Mouse (Mus musculus) intestine, embryonic 16.5 days (tissue): ENCODE measurements around the gene Vangl1. TPM values are rescaled to one million over a fixed set of nuclear protein-coding genes. Genes with fewer than 3 reads are reported as not detected.

ENCODE experiments used
- ATAC-seq: fragments of 200-750 bp; cut with Nextera tagmentation; 2 replicates; pipeline ENCODE4 v1.8.0; 2017; ENCODE audit warnings: moderate TSS enrichment, moderate library complexity
- H3K27ac ChIP-seq: fragments of 300-500 bp; sonication (generic); 2 replicates; pipeline ENCODE4 v1.5.1; 2014; ENCODE audit warnings: mild to moderate bottlenecking, low read length
- H3K27me3 ChIP-seq: fragments of 300-500 bp; sonication (generic); replicated peaks from 2 replicates; pipeline ENCODE4 v1.6.1; 2014; ENCODE audit warnings: low read length, control low read depth, mixed read lengths; ENCODE audit not compliant: control insufficient read depth, insufficient read depth
- H3K36me3 ChIP-seq: fragments of 300-500 bp; sonication (generic); 2 replicates; pipeline ENCODE4 v1.6.1; 2014; ENCODE audit warnings: low read length, control low read depth; ENCODE audit not compliant: control insufficient read depth, insufficient read depth
- H3K4me1 ChIP-seq: fragments of 300-500 bp; sonication (generic); 2 replicates; pipeline ENCODE4 v1.6.1; 2014; ENCODE audit warnings: low read length, control low read depth, mixed read lengths; ENCODE audit not compliant: control insufficient read depth, insufficient read depth
- H3K4me2 ChIP-seq: fragments of 300-500 bp; sonication (generic); 2 replicates; pipeline ENCODE4 v1.6.1; 2014; ENCODE audit warnings: low read depth, low read length, control low read depth
- H3K4me3 ChIP-seq: fragments of 300-500 bp; sonication (generic); 2 replicates; pipeline ENCODE4 v1.5.1; 2014; ENCODE audit warnings: mild to moderate bottlenecking, low read length
- H3K9ac ChIP-seq: fragments of 300-500 bp; sonication (generic); 2 replicates; pipeline ENCODE4 v1.6.1; 2014; ENCODE audit warnings: low read depth, low read length
- H3K9me3 ChIP-seq: fragments of 300-500 bp; sonication (generic); 2 replicates; pipeline ENCODE4 v1.6.1; 2016; ENCODE audit warnings: low read length, control low read depth; ENCODE audit not compliant: control insufficient read depth
- WGBS: fragments of 180-500 bp; shearing (Covaris S2); extraction: QIAGEN DNeasy Blood & Tissue Kit; methylation state at CpG from one replicate; pipeline ENCODE4 v1.1.7; 2014; 5-methylcytosine and 5-hydroxymethylcytosine counted together
- polyA plus RNA-seq: library from polyadenylated mRNA; unstranded; fragments of >200 nt; fragmentation: Nextera tagmentation; extraction: Ambion mirVana; gene quantifications from 2 replicates; pipeline ENCODE4 v1.2.1, GENCODE M21; 2015

Vangl1 gene
- polyA plus RNA-seq, 1 experiment from 2014 or later, result 18.7 TPM

DNA sequence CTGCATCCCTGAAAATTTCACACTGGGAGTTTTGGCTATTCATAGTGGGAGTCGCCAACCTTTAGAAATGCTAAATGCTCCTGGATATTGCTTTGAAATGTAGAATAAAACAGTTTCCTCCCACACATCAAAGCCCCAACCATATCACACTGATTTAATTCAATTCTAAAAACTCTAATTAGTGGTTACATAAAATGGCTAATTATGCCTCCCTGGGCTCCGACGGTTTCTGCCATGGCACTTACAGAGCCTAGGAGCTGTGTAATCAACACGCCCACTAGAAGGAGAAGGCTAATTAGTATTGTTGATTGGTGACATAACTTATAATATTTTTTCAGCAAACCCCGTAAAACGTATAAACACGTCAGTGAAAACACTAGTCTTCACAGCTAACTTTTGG lies 1.4 kb downstream of the Vangl1 start:
- Histone ChIP-seq H3K27ac (no peak overlapping the region), H3K36me3 (no peaks in the 10 kb centered on the region), H3K4me2 (peak overlapping the region; percentile 90), H3K4me3 (peak overlapping the region; percentile 88), H3K4me1 (peaks cover 34% of the 10 kb centered on the region), H3K9ac (peak overlapping the region; percentile 93), H3K9me3 (no peaks in the 10 kb centered on the region), H3K27me3 (0 out of 2 replicates have a peak, but pooled peaks cover 2% of the 10 kb centered on the region)
- no peak for ATAC-seq
- 16% methylated on average over 7 of the region's 7 CpGs for WGBS

DNA sequence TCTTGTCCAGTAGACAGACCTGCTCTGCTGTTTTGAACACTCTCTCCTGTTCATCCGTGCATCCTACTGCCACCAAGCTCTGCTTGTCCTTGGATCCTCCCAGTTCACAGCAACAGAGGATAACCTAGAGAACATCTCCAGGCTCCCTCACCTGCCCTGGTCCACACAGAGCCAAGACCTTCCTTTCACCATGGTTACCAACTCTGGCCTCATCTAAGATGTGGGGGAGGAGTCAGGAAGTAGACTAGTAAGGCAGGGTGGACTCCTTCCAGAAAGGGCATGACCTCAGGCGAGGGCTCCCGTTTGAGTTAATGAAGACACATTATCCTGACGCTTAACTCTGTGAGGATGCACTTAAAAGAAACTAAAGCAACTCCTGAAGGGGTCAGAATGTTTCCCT lies 4.5 kb downstream of the Vangl1 start:
- Histone ChIP-seq H3K4me3 (no peak overlapping the region), H3K9ac (no peak overlapping the region), H3K36me3 (no peaks in the 10 kb centered on the region), H3K27ac (no peak overlapping the region), H3K9me3 (no peaks in the 10 kb centered on the region), H3K27me3 (no peaks in the 10 kb centered on the region), H3K4me2 (no peak overlapping the region), H3K4me1 (peaks cover 54% of the 10 kb centered on the region)
- ATAC-seq, result no peak
- WGBS, result 51% methylated on average over 4 of the region's 4 CpGs

DNA sequence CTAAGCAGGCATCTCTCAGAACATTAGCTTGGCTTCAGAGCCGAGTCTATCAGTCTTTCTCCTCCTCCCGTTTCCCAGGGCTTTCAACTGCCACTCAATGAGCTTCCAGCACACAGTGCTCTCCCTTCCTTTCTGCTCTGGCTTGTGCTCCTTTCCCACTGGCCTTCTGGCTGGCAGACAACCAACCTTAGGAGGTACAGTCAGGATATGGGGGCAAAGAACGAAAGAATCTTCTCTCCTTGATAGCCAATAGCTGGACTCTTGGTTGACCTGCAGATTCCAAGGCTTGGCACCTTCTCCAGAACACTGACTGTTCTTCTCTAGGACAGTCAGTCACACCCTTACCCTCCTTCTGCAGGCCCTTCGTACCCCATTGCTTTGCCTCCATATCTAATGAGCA lies 5.3 kb downstream of the Vangl1 start:
- no peak overlapping the region for H3K27ac ChIP-seq
- 0 out of 2 replicates have a peak overlapping the region, but pooled peaks have one; percentile 16 for H3K9ac ChIP-seq
- peaks cover 59% of the 10 kb centered on the region for H3K4me1 ChIP-seq
- no peaks in the 10 kb centered on the region for H3K9me3 ChIP-seq
- no peaks in the 10 kb centered on the region for H3K27me3 ChIP-seq
- no peak overlapping the region for H3K4me3 ChIP-seq
- 63% methylated on average over 4 of the region's 4 CpGs for WGBS
- H3K36me3 ChIP-seq, result no peaks in the 10 kb centered on the region
- H3K4me2 ChIP-seq, result no peak overlapping the region
- ATAC-seq, result no peak

DNA sequence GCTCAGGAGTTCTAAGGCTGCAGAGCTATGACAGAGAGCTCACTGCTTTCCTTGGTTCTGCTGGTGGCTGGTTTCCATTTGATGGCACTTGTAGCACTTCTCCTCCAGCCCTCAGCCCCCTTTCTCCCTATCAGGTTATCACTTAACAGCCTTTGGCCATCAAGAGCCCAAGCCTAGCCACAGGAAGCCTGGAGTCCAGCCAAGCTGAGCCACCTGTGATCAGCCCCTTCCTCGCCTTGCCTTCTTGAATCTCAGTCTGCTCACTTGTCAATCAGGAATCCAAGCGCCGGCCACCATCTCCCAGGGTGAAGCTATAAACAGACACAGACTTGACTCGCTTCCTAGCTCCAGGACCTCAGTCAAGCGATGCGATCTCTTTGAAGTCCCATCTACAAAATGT lies 6.0 kb downstream of the Vangl1 start:
- H3K4me1 ChIP-seq, result peaks cover 66% of the 10 kb centered on the region
- 66% methylated on average over 6 of the region's 6 CpGs for WGBS

DNA sequence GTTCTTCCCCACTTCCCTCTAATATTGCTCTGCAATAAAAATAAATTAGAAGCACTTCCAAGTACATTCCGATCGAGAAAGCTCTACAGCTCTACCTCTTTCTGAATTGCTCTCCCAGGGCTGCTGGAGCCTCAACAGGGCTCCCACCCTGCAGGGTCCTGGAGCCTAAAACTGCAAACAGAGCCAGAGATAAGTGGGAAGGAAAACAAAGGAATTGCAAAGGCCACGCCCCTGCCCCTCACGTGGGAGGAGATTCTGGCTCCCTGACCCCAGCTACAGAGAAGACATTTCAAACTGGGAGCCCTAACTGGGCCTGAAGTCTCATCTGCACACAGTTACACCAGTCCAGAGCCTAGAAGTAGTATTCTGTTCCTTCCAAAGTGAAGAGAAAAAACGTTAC lies 6.7 kb downstream of the Vangl1 start:
- Histone ChIP-seq H3K4me1 (peaks cover 66% of the 10 kb centered on the region), H3K27ac (peak overlapping the region; percentile 52), H3K9ac (no peak overlapping the region), H3K27me3 (no peaks in the 10 kb centered on the region), H3K36me3 (no peaks in the 10 kb centered on the region), H3K4me2 (no peak overlapping the region), H3K4me3 (no peak overlapping the region), H3K9me3 (no peaks in the 10 kb centered on the region)
- WGBS, result 17% methylated on average over 5 of the region's 5 CpGs
- ATAC-seq, result 0 out of 2 replicates have a peak, but pooled peaks have one; percentile 2

More for the DNA sequence above, 6.0 kb downstream of the Vangl1 start:
- Histone ChIP-seq H3K27me3 (no peaks in the 10 kb centered on the region), H3K9ac (no peak overlapping the region), H3K4me2 (no peak overlapping the region), H3K9me3 (no peaks in the 10 kb centered on the region), H3K36me3 (no peaks in the 10 kb centered on the region), H3K4me3 (no peak overlapping the region), H3K27ac (no peak overlapping the region)
- no peak for ATAC-seq

DNA sequence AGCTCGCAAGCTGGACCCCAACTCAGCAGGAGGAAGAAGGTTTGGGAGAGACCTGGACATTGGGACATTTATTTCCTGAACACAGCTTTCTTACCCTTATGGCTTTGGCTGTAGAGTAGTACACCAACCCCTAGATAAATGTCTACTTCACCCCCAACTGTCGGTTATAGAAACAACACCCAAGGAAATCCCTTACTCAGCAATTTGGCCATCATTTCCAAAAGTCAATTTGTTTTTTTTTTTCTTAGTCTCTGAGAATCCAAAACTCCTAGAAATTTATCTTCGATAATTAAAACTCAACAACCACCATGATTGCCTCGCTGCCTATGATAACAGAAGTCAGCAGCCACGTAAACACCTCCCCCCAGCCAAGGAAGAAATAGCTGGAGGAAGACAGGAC lies 7.3 kb downstream of the Vangl1 start:
- H3K9me3 ChIP-seq, result no peaks in the 10 kb centered on the region
- no peak overlapping the region for H3K4me2 ChIP-seq
- WGBS, result 72% methylated on average over 5 of the region's 5 CpGs
- no peak overlapping the region for H3K9ac ChIP-seq
- no peaks in the 10 kb centered on the region for H3K27me3 ChIP-seq
- no peak overlapping the region for H3K4me3 ChIP-seq
- H3K27ac ChIP-seq, result no peak overlapping the region
- ATAC-seq, result no peak
- no peaks in the 10 kb centered on the region for H3K36me3 ChIP-seq
- peaks cover 70% of the 10 kb centered on the region for H3K4me1 ChIP-seq

DNA sequence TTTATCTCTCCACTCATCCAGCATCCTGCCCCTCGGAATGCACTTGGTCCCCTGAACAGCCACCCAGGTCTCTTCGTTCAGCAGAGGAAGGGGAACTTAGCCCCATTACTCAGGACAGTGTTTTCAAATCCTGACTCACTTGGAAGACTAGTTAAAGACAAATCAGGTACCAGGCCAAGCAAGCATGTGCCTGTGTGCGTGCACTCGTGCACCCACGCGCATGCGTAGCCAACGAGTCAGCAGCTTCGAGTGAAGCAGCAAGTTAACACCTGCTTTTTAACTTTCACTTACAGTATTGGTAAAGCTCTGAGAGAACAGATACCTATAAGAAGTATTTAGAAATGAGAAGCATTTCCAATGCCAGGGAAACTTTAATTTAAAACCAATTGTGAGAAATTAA lies 8.3 kb downstream of the Vangl1 start:
- Histone ChIP-seq H3K9me3 (no peaks in the 10 kb centered on the region), H3K27me3 (no peaks in the 10 kb centered on the region), H3K4me1 (peaks cover 70% of the 10 kb centered on the region), H3K36me3 (no peaks in the 10 kb centered on the region), H3K4me3 (no peak overlapping the region), H3K9ac (no peak overlapping the region), H3K4me2 (no peak overlapping the region), H3K27ac (no peak overlapping the region)
- ATAC-seq, result no peak
- WGBS, result 85% methylated on average over 9 of the region's 9 CpGs

DNA sequence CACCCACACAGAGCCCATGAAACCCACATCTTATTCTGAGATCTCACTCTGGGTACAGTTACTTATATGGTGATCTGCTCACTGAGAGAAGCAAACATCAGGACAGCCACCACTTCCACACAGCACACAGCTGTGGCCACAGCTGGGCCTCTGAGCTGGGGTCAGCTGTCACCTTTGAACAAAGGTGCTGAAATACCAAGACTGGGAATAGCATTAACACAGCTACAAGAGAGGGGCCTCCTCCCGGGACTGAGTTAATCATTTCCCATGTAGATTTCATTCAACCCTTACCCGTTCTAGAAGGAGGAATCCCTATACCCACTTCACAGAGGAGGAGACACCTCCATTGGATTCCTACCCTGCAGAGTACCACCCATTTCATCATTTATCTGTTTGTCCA lies 8.7 kb downstream of the Vangl1 start:
- WGBS, result 36% methylated on average over 2 of the region's 2 CpGs
- no peaks in the 10 kb centered on the region for H3K9me3 ChIP-seq

DNA sequence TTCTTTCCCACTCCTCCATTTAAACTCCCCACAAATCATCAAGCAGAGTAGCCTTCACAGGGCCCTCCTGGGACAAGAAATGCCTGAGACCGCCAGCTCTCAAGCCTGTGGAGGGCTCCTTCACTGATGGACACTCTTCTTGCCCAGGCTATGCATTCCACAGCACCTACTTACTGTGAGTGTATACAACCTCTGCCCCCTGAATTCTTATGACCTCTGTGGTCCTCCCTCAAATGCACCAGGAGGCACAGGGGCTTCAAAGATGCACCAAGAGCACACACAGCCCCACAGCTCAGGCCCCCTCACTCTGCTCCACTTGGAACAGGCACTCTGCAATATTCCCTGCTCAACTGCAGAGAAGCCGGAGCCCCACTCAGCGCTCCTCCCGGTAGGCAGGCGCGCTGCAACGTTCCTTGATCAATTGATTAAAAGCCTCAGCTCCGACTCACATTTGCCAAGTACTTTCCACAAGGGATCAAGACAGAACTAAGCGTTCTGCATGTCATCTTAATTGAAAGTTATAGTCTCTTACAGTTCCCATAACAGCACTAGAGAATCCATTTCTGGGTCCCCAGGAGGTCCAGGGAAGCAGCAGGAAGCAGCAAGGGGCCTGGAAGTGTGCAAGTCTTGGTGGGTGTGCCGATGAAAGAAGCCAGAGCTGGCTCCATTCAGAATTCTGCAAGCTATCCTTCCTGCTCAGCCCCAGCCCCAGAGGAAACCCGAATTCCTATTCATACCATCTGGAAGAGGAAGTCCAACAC lies 10.0 kb downstream of the Vangl1 start:
- H3K27ac ChIP-seq, result peak overlapping the region; percentile 67

More for the DNA sequence above, 8.7 kb downstream of the Vangl1 start:
- peaks cover 70% of the 10 kb centered on the region for H3K4me1 ChIP-seq
- peak; percentile 63 for ATAC-seq
- peak overlapping the region; percentile 67; the same call in 1 of the 2 replicates for H3K27ac ChIP-seq
- H3K4me3 ChIP-seq, result no peak overlapping the region
- 0 out of 2 replicates have a peak overlapping the region, but pooled peaks have one; percentile 7 for H3K4me2 ChIP-seq
- no peaks in the 10 kb centered on the region for H3K36me3 ChIP-seq
- no peak overlapping the region for H3K9ac ChIP-seq
- H3K27me3 ChIP-seq, result no peaks in the 10 kb centered on the region

More for the DNA sequence above, 10.0 kb downstream of the Vangl1 start:
- Histone ChIP-seq H3K4me1 (peaks cover 71% of the 10 kb centered on the region), H3K36me3 (no peaks in the 10 kb centered on the region), H3K9ac (peak overlapping the region; percentile 35; the same call in 1 of the 2 replicates), H3K9me3 (no peaks in the 10 kb centered on the region), H3K4me3 (no peak overlapping the region), H3K4me2 (no peak overlapping the region), H3K27me3 (no peaks in the 10 kb centered on the region)
- WGBS, result 19% methylated on average over 11 of the region's 11 CpGs
- ATAC-seq, result no peak
